Mouse (Mus musculus) olfactory bulb, adult 2 months (tissue): ENCODE data around the gene Gpr1.

ENCODE experiments used
- CTCF ChIP-seq: fragments of 200-500 bp; IDR thresholded peaks from 2 replicates; pipeline ENCODE4 v1.5.1; 2012; ENCODE audit warnings: low read depth, mild to moderate bottlenecking, low read length, moderate library complexity; ENCODE audit not compliant: insufficient read depth
- POLR2A ChIP-seq: fragments of 200-500 bp; IDR thresholded peaks from 2 replicates; pipeline ENCODE4 v1.6.1; 2012; ENCODE audit warnings: mild to moderate bottlenecking, low read depth, low read length, moderate library complexity; ENCODE audit not compliant: insufficient read depth

- TF ChIP-seq POLR2A = no peak
- TF ChIP-seq CTCF = no peak
Measured at GRCm38 (mm10) chr1:63259271-63259830, 45.0 kb upstream of the Gpr1 start.
